Mouse (Mus musculus): ENCODE data around the gene Sds.

The Sds gene

GRCm38 (mm10) chr5:120440733-120441132 lies 35.6 kb upstream of the Sds start:
- peak; percentile 69 for DNase-seq (ENCODE audit: low spot score)

GRCm38 (mm10) chr5:120447305-120447704 lies 29.0 kb upstream of the Sds start:
- DNase-seq (ENCODE audit: low spot score): no peak

- no peak for DNase-seq (ENCODE audit: low spot score)
Measured at GRCm38 (mm10) chr5:120454756-120455337, 21.5 kb upstream of the Sds start.

GRCm38 (mm10) chr5:120456253-120456652 lies 20.1 kb upstream of the Sds start:
- no peak for DNase-seq (ENCODE audit: low spot score)

GRCm38 (mm10) chr5:120456841-120457554 lies 19.3 kb upstream of the Sds start:
- no peak for DNase-seq (ENCODE audit: low spot score)

GRCm38 (mm10) chr5:120457628-120458027 lies 18.7 kb upstream of the Sds start:
- peak; percentile 59 for DNase-seq (ENCODE audit: low spot score)

- DNase-seq (ENCODE audit: low spot score): peak; percentile 37
Measured at GRCm38 (mm10) chr5:120459133-120459532, 17.2 kb upstream of the Sds start.

GRCm38 (mm10) chr5:120461902-120462301 lies 14.4 kb upstream of the Sds start:
- DNase-seq (ENCODE audit: low spot score): no peak

- DNase-seq (ENCODE audit: low spot score): peak; percentile 25
Measured at GRCm38 (mm10) chr5:120464321-120464720, 12.0 kb upstream of the Sds start.

GRCm38 (mm10) chr5:120465062-120465461 lies 11.3 kb upstream of the Sds start:
- peak; percentile 34 for DNase-seq (ENCODE audit: low spot score)

- DNase-seq (ENCODE audit: low spot score): peak; percentile 34
Measured at GRCm38 (mm10) chr5:120465860-120466259, 10.5 kb upstream of the Sds start.

GRCm38 (mm10) chr5:120467026-120467425 lies 9.3 kb upstream of the Sds start:
- DNase-seq (ENCODE audit: low spot score): no peak

- DNase-seq (ENCODE audit: low spot score): no peak
Measured at GRCm38 (mm10) chr5:120468336-120468735, 8.0 kb upstream of the Sds start.

- no peak for DNase-seq (ENCODE audit: low spot score)
Measured at GRCm38 (mm10) chr5:120468830-120469229, 7.5 kb upstream of the Sds start.

- no peak for DNase-seq (ENCODE audit: low spot score)
Measured at GRCm38 (mm10) chr5:120471538-120471937, 4.8 kb upstream of the Sds start.

- DNase-seq (ENCODE audit: low spot score): no peak
Measured at GRCm38 (mm10) chr5:120472770-120473169, 3.6 kb upstream of the Sds start, which contains the start of gene Sdsl. Gene Sdsl, minus strand, starts transcription at chr5:120472810.

- DNase-seq (ENCODE audit: low spot score): no peak
Measured at GRCm38 (mm10) chr5:120473361-120473760, 3.0 kb upstream of the Sds start.

GRCm38 (mm10) chr5:120475861-120476260 lies 465 bp upstream of the Sds start:
- no peak for DNase-seq (ENCODE audit: low spot score)

GRCm38 (mm10) chr5:120477993-120478392 lies 1.7 kb downstream of the Sds start:
- DNase-seq (ENCODE audit: low spot score): no peak

GRCm38 (mm10) chr5:120479538-120479937 lies 3.2 kb downstream of the Sds start:
- no peak for DNase-seq (ENCODE audit: low spot score)

GRCm38 (mm10) chr5:120481205-120481604 lies 4.9 kb downstream of the Sds start:
- DNase-seq (ENCODE audit: low spot score): no peak

GRCm38 (mm10) chr5:120483399-120483798 lies 7.1 kb downstream of the Sds start:
- no peak for DNase-seq (ENCODE audit: low spot score)

- no peak for DNase-seq (ENCODE audit: low spot score)
Measured at GRCm38 (mm10) chr5:120487844-120488243, 11.5 kb downstream of the Sds start.

- no peak for DNase-seq (ENCODE audit: low spot score)
Measured at GRCm38 (mm10) chr5:120490679-120491192, 14.4 kb downstream of the Sds start.
